In the genomic region with DNA sequence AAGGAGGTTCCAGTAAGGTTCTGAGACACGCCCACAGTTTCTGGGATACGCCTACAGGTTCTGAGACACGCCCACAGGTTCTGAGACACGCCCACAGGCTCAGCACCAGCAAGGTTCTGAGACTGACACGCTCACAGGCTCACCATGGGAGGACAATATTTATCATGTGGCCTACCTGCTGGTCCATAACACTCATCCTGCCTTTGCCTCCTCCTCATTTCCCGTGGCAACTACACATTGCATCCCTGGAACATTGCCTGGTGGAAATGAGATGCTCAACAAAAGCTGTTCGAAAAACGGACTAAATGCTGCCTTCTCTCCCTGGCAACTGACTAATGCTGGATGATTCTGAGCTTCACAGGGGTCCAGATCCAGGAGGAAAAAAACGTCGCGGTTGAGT, we compare ENCODE assay signal across 9 mouse cellular contexts.
DNase-seq lines count a peak whose midpoint lies in the region; ATAC-seq and TF ChIP-seq lines count a peak whose summit lies in the region.
"Had no signal": no experiment of that assay in that cellular context is flagged by ENCODE, and none has a peak within 500 bp of the region (broad histone marks: within the 10 kb centered on the region; RNA-seq: fewer than 3 reads in every experiment).

No protein-coding gene starts in this region.

- H3K4me2 ChIP-seq in forebrain, embryonic 13.5 days = no peak overlapping the region
- H3K4me2 ChIP-seq in forebrain, embryonic 12.5 days = no peak overlapping the region
- H3K4me2 ChIP-seq in midbrain, postnatal 0 days (ENCODE audit: low read depth, low read length, poor library complexity, severe bottlenecking) = no peak overlapping the region
- H3K4me2 ChIP-seq: lung, embryonic 14.5 days had no signal

- H3K4me3 ChIP-seq in forebrain, embryonic 13.5 days = no peak overlapping the region
- no peak overlapping the region for H3K4me3 ChIP-seq in forebrain, embryonic 12.5 days (replicated peaks)
- no peak overlapping the region for H3K4me3 ChIP-seq in midbrain, postnatal 0 days (ENCODE audit: low read depth, low read length)

- no peak overlapping the region for H3K9ac ChIP-seq in forebrain, embryonic 13.5 days
- no peak overlapping the region for H3K9ac ChIP-seq in forebrain, embryonic 12.5 days
- H3K9ac ChIP-seq in midbrain, postnatal 0 days (replicated peaks; ENCODE audit: low read length, poor library complexity, severe bottlenecking) = no peak overlapping the region
- H3K9ac ChIP-seq: lung, embryonic 14.5 days had no signal

- DNase-seq in cerebellum, adult 11-12 months = peak; percentile 58
- DNase-seq in frontal cortex, postnatal 36 days (ENCODE audit: low spot score in 2 of 2) = peak; percentile 45 to 62
- peak; percentile 14 for DNase-seq in midbrain, postnatal 0 days (ENCODE audit: low spot score)
- no peak for DNase-seq in lung, postnatal 14 days
- no peak for DNase-seq in Muller cell, postnatal 12 days (ENCODE audit: inconsistent ontology term)
- DNase-seq: lung, embryonic 14.5 days had no signal

- no peaks in the 10 kb centered on the region for H3K36me3 ChIP-seq in forebrain, embryonic 13.5 days (ENCODE audit: poor library complexity, severe bottlenecking)
- H3K36me3 ChIP-seq in forebrain, embryonic 12.5 days (replicated peaks) = no peaks in the 10 kb centered on the region
- no peaks in the 10 kb centered on the region for H3K36me3 ChIP-seq in midbrain, postnatal 0 days (ENCODE audit: insufficient read depth, low read length)

- H3K27me3 ChIP-seq in forebrain, embryonic 13.5 days = no peaks in the 10 kb centered on the region
- no peaks in the 10 kb centered on the region for H3K27me3 ChIP-seq in forebrain, embryonic 12.5 days
- no peaks in the 10 kb centered on the region for H3K27me3 ChIP-seq in midbrain, postnatal 0 days (ENCODE audit: insufficient read depth, low read length)

- H3K4me1 ChIP-seq in forebrain, embryonic 13.5 days = no peaks in the 10 kb centered on the region
- H3K4me1 ChIP-seq in forebrain, embryonic 12.5 days = no peaks in the 10 kb centered on the region
- H3K4me1 ChIP-seq in midbrain, postnatal 0 days (ENCODE audit: insufficient read depth, low read length) = no peaks in the 10 kb centered on the region

- 54% methylated on average over 11 of the region's 11 CpGs for WGBS in forebrain, embryonic 13.5 days
- WGBS in forebrain, embryonic 12.5 days = 64% methylated on average over 11 of the region's 11 CpGs
- WGBS in midbrain, postnatal 0 days = 50% methylated on average over 11 of the region's 11 CpGs

- peak; percentile 55 for ATAC-seq in forebrain, embryonic 13.5 days
- ATAC-seq in forebrain, embryonic 12.5 days (ENCODE audit: low FRiP score) = no peak
- ATAC-seq in midbrain, postnatal 0 days (ENCODE audit: low FRiP score) = no peak
- no peak for ATAC-seq in megakaryocyte-erythroid progenitor cell, adult 5-6 weeks (replicated peaks; ENCODE audit: low FRiP score, low TSS enrichment, poor library complexity, severe bottlenecking)

- no peak for TF ChIP-seq CTCF in midbrain, postnatal 0 days (IDR thresholded peaks at IDR 0.05)

- H3K27ac ChIP-seq in forebrain, embryonic 13.5 days = no peak overlapping the region
- no peak overlapping the region for H3K27ac ChIP-seq in forebrain, embryonic 12.5 days
- H3K27ac ChIP-seq in midbrain, postnatal 0 days (ENCODE audit: low read depth, low read length) = no peak overlapping the region

- H3K9me3 ChIP-seq in forebrain, embryonic 13.5 days (replicated peaks) = no peaks in the 10 kb centered on the region; the same call in 1 of the 2 replicates
- H3K9me3 ChIP-seq in forebrain, embryonic 12.5 days = no peaks in the 10 kb centered on the region
- H3K9me3 ChIP-seq in midbrain, postnatal 0 days (ENCODE audit: low read length) = no peaks in the 10 kb centered on the region

Comparison
In these comparisons a context has a peak if more than half of its experiments do, and no peak if none do; other contexts are left out.
1. DNase-seq: peak in cerebellum, adult 11-12 months (single experiment), frontal cortex, postnatal 36 days (2 of 2) and midbrain, postnatal 0 days (single experiment); none in lung, postnatal 14 days (single experiment) and Muller cell, postnatal 12 days (single experiment).